ENCODE assay signal across 10 mouse cellular contexts in the genomic region with DNA sequence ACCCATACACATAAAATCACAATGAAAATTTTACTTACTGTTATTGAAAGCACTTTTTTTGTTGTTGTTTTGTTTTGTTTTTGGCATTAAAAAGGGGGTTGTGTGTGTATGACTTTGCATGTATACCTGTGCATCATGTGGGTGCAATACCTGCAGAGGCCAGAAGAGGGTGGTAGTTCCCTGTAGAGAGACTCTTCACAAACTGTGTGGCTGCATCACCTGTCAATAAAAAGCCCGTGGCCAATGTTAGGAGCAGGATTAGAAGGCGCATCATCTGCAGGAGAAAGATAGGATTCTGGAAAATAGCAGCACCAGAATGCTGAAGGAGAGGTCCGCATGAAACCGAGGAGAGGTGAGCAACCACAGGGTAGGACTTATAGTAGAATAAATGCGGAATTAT. TPM values are rescaled to one million over a fixed set of nuclear protein-coding genes. Genes with fewer than 3 reads are reported as not detected.
DNase-seq lines count a peak whose midpoint lies in the region; ATAC-seq and TF ChIP-seq lines count a peak whose summit lies in the region.
"Had no signal": no experiment of that assay in that cellular context is flagged by ENCODE, and none has a peak within 500 bp of the region (broad histone marks: within the 10 kb centered on the region; RNA-seq: fewer than 3 reads in every experiment).

No protein-coding gene starts in this region.

- ATAC-seq in hindbrain, postnatal 0 days: no peak
- ATAC-seq in hindbrain, embryonic 16.5 days: no peak
- ATAC-seq in megakaryocyte progenitor cell, adult 5-6 weeks (replicated peaks; ENCODE audit: poor library complexity): peak; percentile 92
- ATAC-seq in forebrain, embryonic 13.5 days: no peak

- no peak overlapping the region for H3K9ac ChIP-seq in hindbrain, postnatal 0 days (replicated peaks; ENCODE audit: low read length)
- H3K9ac ChIP-seq in hindbrain, embryonic 16.5 days (ENCODE audit: low read depth, low read length): no peak overlapping the region
- H3K9ac ChIP-seq in forebrain, embryonic 13.5 days: no peak overlapping the region

- DNase-seq in hindbrain, postnatal 0 days (ENCODE audit: low spot score): peak; percentile 46
- peak; percentile 46 for DNase-seq in CD4-positive helper T cell, adult 2 months (ENCODE audit: low read depth, low spot score)
- DNase-seq in T-cell, adult 2 months (ENCODE audit: low spot score): peak; percentile 46
- no peak for DNase-seq in left cerebral cortex, postnatal 36 days (ENCODE audit: low spot score in 2 of 2)
- DNase-seq in ovary, postnatal 10 days (ENCODE audit: low spot score): no peak

- no peak overlapping the region for H3K4me2 ChIP-seq in hindbrain, postnatal 0 days (ENCODE audit: low read depth, low read length)
- H3K4me2 ChIP-seq in hindbrain, embryonic 16.5 days (ENCODE audit: low read length): no peak overlapping the region
- H3K4me2 ChIP-seq in forebrain, embryonic 13.5 days: no peak overlapping the region

- H3K9me3 ChIP-seq in hindbrain, postnatal 0 days (ENCODE audit: low read length): no peaks in the 10 kb centered on the region
- H3K9me3 ChIP-seq in hindbrain, embryonic 16.5 days (ENCODE audit: control insufficient read depth, low read length): no peaks in the 10 kb centered on the region; the same call in 1 of the 2 replicates
- no peaks in the 10 kb centered on the region; the same call in none of the 2 replicates for H3K9me3 ChIP-seq in forebrain, embryonic 13.5 days (replicated peaks)

- intact Hi-C loops in left cerebral cortex, postnatal 36 days (cut with DNase I): no loop called here

- H3K36me3 ChIP-seq in hindbrain, postnatal 0 days (ENCODE audit: insufficient read depth, low read length): no peaks in the 10 kb centered on the region
- H3K36me3 ChIP-seq in hindbrain, embryonic 16.5 days (ENCODE audit: control insufficient read depth, insufficient read depth, low read length): no peaks in the 10 kb centered on the region
- H3K36me3 ChIP-seq in forebrain, embryonic 13.5 days (ENCODE audit: poor library complexity, severe bottlenecking): no peaks in the 10 kb centered on the region

- 93% methylated on average over 5 of the region's 5 CpGs for WGBS in hindbrain, postnatal 0 days
- 90% methylated on average over 5 of the region's 5 CpGs for WGBS in hindbrain, embryonic 16.5 days
- 90% methylated on average over 5 of the region's 5 CpGs for WGBS in forebrain, embryonic 13.5 days

- H3K4me3 ChIP-seq in hindbrain, postnatal 0 days (ENCODE audit: low read length): no peak overlapping the region
- H3K4me3 ChIP-seq in hindbrain, embryonic 16.5 days (ENCODE audit: low read length): no peak overlapping the region
- no peak overlapping the region for H3K4me3 ChIP-seq in forebrain, embryonic 13.5 days

- peak; percentile 55 for TF ChIP-seq CTCF in hindbrain, postnatal 0 days (IDR thresholded peaks at IDR 0.05; ENCODE audit: low read depth)

- no peak overlapping the region for H3K27ac ChIP-seq in hindbrain, postnatal 0 days
- H3K27ac ChIP-seq in hindbrain, embryonic 16.5 days (ENCODE audit: low read depth, low read length): no peak overlapping the region
- H3K27ac ChIP-seq in forebrain, embryonic 13.5 days: no peak overlapping the region

- H3K27me3 ChIP-seq in hindbrain, postnatal 0 days (ENCODE audit: insufficient read depth, low read length): no peaks in the 10 kb centered on the region
- no peaks in the 10 kb centered on the region for H3K27me3 ChIP-seq in hindbrain, embryonic 16.5 days (replicated peaks; ENCODE audit: control insufficient read depth, insufficient read depth, low read length)
- H3K27me3 ChIP-seq in forebrain, embryonic 13.5 days: no peaks in the 10 kb centered on the region

- no peaks in the 10 kb centered on the region for H3K4me1 ChIP-seq in hindbrain, postnatal 0 days (ENCODE audit: insufficient read depth, low read length)
- no peaks in the 10 kb centered on the region for H3K4me1 ChIP-seq in hindbrain, embryonic 16.5 days (ENCODE audit: control insufficient read depth, insufficient read depth, low read depth, low read length)
- 0 out of 2 replicates have a peak, but pooled peaks cover 4% of the 10 kb centered on the region for H3K4me1 ChIP-seq in forebrain, embryonic 13.5 days

RNA-seq across cellular contexts. Expression of gene Gm42791, which starts 44.9 kb away (rescaled TPM):
- not detected in 2 replicates for total RNA-seq in hindbrain, postnatal 0 days (2014; rRNA removed)
- polyA plus RNA-seq in hindbrain, postnatal 0 days (2015; fragmentation: Nextera tagmentation; extraction: Ambion mirVana): 1.6 and 6.1 TPM in 2 replicates
- 3.9 and 5.3 TPM in 2 replicates for polyA plus RNA-seq in hindbrain, embryonic 16.5 days (2015; fragmentation: Nextera tagmentation; extraction: Ambion mirVana)
- not detected in 2 replicates for total RNA-seq in megakaryocyte progenitor cell, adult 5-6 weeks (2015)
- total RNA-seq in megakaryocyte progenitor cell, adult 5-6 weeks (2017): not detected in 2 replicates
- total RNA-seq in left cerebral cortex, postnatal 36 days (2021): 10 to 100 TPM; 14.8 to 36.1 TPM
- 3.5 and 10.1 TPM in 2 replicates for polyA plus RNA-seq in forebrain, embryonic 13.5 days (2015; fragmentation: Nextera tagmentation; extraction: Ambion mirVana)
- polyA plus RNA-seq: cortical plate, adult 2 months; large intestine, adult 2 months had no signal

Comparison
In these comparisons a context has a peak if more than half of its experiments do, and no peak if none do; other contexts are left out.
1. DNase-seq: peak in hindbrain, postnatal 0 days (single experiment), CD4-positive helper T cell, adult 2 months (single experiment) and T-cell, adult 2 months (single experiment); none in left cerebral cortex, postnatal 36 days (0 of 2) and ovary, postnatal 10 days (single experiment).
2. RNA of gene Gm42791, which starts 44.9 kb away (total RNA-seq): 14.8 to 36.1 TPM in left cerebral cortex, postnatal 36 days; not detected in hindbrain, postnatal 0 days and not detected in megakaryocyte progenitor cell, adult 5-6 weeks; every median in the first group is over 10 times any median in the second.